Mouse (Mus musculus): Measurements from ENCODE around the gene Wscd2.
"Not testable (repeated sequence)": the region's sequence is repeated elsewhere in the genome, so short reads cannot be mapped to it uniquely, and the experiment has no call there.

Gene Wscd2

GRCm38 (mm10) chr5:113583424-113584162 is 93.5 kb downstream of the Wscd2 start:
- no peak for ATAC-seq (ENCODE audit: low TSS enrichment)

DNA sequence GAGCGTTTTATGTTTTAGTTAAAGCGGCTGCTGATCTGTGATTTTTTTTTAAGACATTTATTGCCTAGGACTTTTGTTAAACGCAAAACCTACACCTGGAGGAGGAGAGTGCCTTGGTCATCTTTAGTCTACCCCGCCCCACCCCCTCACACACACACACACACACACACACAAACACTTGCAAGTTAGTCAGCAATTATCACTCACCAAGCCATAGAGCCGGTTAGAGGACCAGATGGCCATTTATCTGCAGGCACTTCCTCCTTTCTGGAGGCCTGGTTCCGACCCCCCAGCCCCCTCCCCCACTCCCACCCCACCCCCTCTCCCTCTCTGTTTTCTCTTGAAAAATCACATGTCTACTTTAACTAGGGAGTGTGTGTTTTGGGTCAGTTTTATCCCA is 94.3 kb downstream of the Wscd2 start:
- ATAC-seq (ENCODE audit: low TSS enrichment), result no peak

GRCm38 (mm10) chr5:113585619-113586457 is 95.7 kb downstream of the Wscd2 start:
- ATAC-seq (ENCODE audit: low TSS enrichment), result not testable (repeated sequence)

GRCm38 (mm10) chr5:113586458-113586849 is 96.3 kb downstream of the Wscd2 start:
- ATAC-seq (ENCODE audit: low TSS enrichment), result not testable (repeated sequence)

- no peak for ATAC-seq (ENCODE audit: low TSS enrichment)
Observed at GRCm38 (mm10) chr5:113590010-113590640, 100.0 kb downstream of the Wscd2 start.

- ATAC-seq (ENCODE audit: low TSS enrichment), result peak; percentile 21; the same call in 1 of the 2 replicates
Observed at GRCm38 (mm10) chr5:113591166-113591565, 101.0 kb downstream of the Wscd2 start.

- ATAC-seq (ENCODE audit: low TSS enrichment), result peak; percentile 88
Observed at GRCm38 (mm10) chr5:113591751-113592230, 101.7 kb downstream of the Wscd2 start.

DNA sequence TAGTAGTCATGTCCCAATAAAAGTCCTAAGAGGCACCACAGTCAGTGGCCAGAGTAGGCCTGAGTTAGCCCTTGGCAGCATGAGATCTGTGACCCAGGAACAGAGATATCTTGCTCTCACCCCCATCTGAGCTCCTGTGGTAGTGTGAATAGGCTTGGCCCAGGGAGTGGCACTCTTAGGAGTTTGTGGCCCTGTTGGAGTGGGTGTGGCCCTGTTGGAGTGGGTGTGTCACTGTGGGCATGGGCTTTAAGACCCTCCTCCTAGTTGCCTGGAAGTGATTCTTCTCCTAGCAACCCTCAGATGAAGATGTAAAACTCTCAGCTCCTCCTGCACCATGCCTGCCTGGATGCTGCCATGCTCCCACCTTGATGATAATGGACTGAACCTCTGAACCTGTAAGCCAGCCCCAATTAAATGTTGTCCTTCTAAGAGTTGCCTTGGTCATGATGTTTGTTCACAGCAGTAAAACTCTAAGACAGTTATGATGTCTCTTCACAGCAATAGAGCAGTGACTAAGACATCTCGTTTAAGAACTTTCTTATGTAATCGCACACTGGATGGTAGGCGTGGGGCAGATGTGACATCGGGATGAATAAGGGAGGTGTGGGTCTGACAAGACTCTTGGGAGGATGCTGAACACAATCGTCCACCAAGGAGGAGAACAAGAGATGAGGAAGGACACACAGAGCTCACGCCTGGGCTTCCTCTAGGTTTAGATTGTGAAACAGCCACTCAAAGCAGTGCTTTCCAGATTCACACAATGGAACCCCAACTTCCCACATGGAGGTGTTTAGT is 104.0 kb downstream of the Wscd2 start:
- ATAC-seq (ENCODE audit: low TSS enrichment), result peak; percentile 42

DNA sequence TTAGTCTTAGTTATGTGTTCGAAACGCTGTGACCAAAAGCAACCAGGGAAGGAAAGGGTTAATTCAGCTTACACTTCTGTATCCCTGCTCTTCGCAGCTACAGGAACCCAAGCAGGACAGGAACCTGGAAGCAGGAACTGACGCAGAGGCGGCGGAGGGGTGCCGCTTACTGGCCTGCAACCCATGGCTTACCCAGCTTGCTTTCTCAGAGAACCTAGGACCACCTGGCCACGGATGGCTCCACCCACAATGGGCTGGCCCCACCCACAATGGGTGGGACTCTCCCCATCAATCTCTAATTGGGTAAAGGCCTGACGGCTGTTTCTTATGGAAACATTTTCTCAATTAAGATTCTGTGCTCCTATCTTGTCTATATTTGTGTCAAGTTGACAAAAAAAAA is 106.1 kb downstream of the Wscd2 start:
- no peak for ATAC-seq (ENCODE audit: low TSS enrichment)

DNA sequence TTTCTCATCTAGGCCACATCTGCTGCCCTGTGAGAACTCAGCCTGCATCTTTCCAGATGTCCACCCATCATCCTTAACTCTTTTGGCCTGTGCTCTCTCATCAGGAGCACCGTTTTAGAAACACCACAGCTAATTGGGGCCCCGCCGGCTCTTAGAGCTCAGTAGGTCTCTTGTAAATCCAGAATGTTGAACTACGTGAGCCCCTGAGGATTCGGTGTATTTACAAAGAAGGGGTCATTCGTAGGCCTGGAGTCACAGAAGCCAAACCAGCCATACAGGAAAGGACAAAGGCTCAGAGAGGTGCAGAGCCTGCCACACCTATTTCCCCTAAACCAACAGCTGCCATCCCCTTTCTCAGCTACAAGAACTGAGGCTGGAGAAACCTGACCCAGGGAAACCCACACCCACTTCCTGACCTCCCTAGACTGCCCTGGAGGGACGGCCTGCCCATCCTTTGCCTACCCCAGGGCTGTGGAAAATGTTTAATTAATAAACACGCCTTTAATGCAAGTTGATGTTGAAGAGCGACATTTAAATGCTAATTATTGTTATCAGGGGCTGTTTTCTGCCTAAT is 106.7 kb downstream of the Wscd2 start:
- ATAC-seq (ENCODE audit: low TSS enrichment), result no peak

GRCm38 (mm10) chr5:113600181-113600580 is 110.0 kb downstream of the Wscd2 start:
- ATAC-seq (ENCODE audit: low TSS enrichment), result no peak

DNA sequence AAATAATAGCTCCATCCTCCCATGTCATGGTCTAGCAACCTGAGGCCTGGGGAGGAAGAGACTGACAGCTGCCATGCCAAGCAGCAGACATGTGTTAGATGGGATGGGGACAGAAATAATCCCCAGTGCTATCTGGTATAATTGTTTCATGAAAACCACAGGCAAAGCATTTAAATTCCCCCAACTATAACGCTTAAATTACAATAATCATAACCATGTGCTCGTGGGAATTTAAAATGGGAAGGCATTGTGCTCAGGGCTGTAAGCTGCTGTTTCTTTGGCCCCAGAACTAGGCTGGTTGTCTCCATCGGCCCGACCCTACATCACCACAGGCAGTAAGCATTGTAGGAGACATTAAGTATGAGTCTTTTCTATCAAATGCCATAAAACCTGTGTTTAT is 110.7 kb downstream of the Wscd2 start:
- ATAC-seq (ENCODE audit: low TSS enrichment), result no peak

- no peak for ATAC-seq (ENCODE audit: low TSS enrichment)
Observed at GRCm38 (mm10) chr5:113603471-113603870, 113.3 kb downstream of the Wscd2 start.

DNA sequence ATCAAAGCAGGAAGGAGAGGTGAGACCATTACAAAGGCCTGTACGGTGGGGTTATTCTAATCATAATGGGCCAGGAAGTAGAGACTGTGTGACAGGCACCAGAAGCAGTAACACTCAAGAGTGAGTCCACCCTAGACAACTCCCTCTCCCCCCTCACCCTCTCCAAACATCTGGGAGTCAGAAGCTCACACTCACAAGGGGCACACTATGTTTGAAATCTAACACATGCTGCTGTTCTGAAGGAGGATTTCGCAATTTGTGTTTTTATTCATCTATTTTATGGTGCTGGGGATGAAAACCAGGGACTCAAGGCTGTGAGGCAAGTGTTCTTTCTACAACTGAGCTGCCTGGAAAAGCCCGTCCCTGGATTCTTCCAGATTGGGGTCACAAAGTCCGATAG is 114.6 kb downstream of the Wscd2 start:
- ATAC-seq (ENCODE audit: low TSS enrichment), result no peak

DNA sequence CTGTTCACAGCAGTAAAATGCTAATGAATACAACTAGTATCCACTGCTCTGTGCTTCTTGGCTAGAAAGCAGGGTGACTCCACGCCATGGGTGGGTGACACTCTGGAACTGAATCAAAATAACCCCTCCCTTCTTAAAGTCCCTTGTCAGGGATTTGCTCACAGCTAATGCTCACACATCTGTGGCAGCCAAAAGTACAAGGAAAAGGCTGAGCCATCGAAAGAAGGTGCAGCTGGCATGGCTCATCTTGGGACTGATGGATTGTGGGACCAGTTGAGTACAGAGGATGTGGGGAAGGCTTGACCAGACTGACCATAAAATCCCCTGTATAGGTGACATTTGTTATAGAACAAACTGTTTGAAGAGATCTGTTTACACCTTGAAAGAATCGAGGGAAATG is 116.0 kb downstream of the Wscd2 start:
- ATAC-seq (ENCODE audit: low TSS enrichment), result no peak

DNA sequence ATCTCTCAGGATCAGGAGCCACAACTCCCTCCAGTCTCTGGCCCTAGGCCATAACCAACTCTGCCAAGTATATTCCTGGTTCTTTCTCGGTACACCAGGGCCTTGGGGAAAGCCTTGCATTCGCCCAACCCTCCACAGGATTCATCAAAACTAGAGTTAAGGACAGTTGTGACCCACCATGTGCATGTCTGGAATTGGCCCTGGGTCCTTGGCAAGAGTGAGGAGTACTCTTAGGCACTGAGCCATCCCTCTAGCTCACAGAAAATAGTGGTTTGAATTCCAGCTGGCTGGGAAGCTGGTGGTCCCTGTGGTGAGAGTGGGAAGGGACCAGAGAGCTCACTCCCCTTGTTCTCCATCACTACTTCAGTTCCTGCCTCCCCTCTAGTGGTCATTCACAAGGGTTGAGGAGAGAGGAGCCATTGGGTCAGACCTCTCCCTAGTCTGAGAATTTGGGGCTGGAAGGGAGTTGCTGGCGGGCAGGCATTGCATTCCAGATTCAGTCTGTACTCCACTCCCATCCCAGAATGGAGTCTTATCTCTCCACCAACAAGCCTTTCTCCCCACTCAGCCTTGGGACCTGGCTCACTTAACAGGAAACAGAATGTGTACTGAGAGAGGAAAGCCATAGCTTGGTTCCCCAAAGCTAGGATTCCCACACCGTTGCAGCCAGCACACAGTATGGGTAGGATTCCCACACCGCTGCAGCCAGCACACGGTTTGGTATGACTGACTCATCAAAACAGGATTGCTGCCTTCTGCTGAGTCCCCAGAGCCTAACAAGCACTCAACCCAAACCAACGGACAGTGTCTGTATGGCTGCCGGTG is 117.0 kb downstream of the Wscd2 start:
- ATAC-seq (ENCODE audit: low TSS enrichment), result peak; percentile 84

DNA sequence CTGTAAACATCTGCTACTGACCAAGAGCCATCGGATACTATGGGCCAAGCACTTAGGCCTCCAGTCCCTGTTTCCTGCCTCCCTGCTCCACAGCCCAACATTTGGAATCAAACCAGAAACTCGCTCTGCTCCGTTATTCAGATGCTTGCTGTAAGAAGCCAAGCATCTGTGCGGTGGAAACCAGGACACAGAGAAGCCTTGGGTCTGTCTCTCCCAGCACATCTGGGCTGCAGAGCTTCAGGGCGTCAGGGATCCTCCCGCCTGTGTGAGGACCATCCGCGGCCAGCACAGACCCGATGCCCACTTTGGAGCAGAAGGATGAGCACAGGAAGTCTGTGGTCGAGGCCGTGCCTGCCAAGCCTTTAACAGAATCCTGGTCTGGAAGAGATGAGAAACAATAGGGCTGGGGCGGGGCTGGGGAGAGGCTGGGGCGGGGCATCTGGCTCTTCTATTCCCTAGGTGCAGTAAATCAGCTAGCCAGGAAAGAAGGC is 117.9 kb downstream of the Wscd2 start:
- peak; percentile 41; the same call in 1 of the 2 replicates for ATAC-seq (ENCODE audit: low TSS enrichment)

DNA sequence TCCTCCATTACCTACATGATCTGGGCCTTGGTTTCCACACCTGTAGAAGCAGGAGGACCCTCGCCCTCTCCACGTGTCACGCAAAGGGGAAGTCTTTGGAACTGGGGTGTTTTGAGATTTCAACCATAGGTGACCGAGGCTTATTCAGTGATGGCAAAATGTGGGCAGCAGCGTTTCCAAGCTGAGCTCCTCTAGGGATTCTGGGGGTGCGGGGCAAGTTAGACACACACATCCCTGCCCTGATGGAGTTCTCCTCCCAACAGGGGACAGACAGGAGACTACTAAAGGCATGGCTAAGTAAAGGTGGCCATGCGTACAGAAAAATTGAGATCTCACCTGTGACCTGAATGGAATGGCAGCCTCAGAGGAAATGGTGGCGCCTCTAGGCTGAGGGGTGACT is 118.4 kb downstream of the Wscd2 start:
- no peak for ATAC-seq (ENCODE audit: low TSS enrichment)

DNA sequence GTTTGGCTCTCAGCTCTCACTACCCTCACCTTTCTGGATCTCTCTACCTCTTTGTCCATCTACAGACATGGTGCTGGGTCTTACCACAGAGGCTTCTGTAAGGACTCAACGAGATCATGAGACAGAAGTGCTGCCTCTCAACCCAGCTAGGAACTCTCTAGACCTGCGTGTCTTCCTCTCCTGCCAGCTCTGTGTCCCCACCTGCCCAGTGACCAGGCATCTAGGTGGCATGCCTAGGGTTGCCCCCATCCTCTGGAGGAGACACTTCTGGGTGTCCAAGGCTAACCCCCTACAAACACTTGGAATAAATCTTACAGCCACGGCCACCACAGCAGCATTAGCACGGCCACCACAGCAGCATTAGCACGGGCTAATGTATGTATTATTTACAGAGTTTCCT is 119.8 kb downstream of the Wscd2 start:
- ATAC-seq (ENCODE audit: low TSS enrichment), result no peak

GRCm38 (mm10) chr5:113610490-113610889 is 120.4 kb downstream of the Wscd2 start:
- ATAC-seq (ENCODE audit: low TSS enrichment), result no peak

Measured in frontal cortex, adult (tissue).